Mouse (Mus musculus) gastrocnemius, postnatal 14 days (tissue): ENCODE results near the gene Timm8b. TPM values are rescaled to one million over a fixed set of nuclear protein-coding genes. Genes with fewer than 3 reads are reported as not detected.

Source experiments
- total RNA-seq, 2 experiments: library from RNA; stranded (reverse); gene quantifications; 2 replicates each; pipeline ENCODE4 v1.2.3; 2021

Gene Timm8b
- total RNA-seq, 2 experiments from 2014 or later, result 144 to 150 TPM

Other genes with a start within 250 kb of the Timm8b start
- not detected for gene Plet1, start 109.4 kb upstream of the Timm8b start, total RNA-seq
- 10 to 100 TPM; 10.9 to 11.4 TPM for gene Pts, start 75.2 kb upstream of the Timm8b start, total RNA-seq
- gene Il18, start 49.1 kb upstream of the Timm8b start, total RNA-seq, result under 1 TPM; 0.53 to 0.74 TPM
- under 1 TPM; 0.13 to 0.18 TPM for gene Bco2, start 48.7 kb upstream of the Timm8b start, total RNA-seq
- gene Tex12, start 42.6 kb upstream of the Timm8b start, total RNA-seq, result not detected
- 100 to 1,000 TPM; 334 to 384 TPM for gene Sdhd, start 98 bp upstream of the Timm8b start, total RNA-seq
- under 1 TPM; 0.35 to 0.74 TPM for gene Pih1d2, start 13.4 kb downstream of the Timm8b start, total RNA-seq
- 10 to 100 TPM; 12.8 to 13.0 TPM for gene Nkapd1, start 13.6 kb downstream of the Timm8b start, total RNA-seq
- gene Dlat, start 55.9 kb downstream of the Timm8b start, total RNA-seq, result 100 to 1,000 TPM; 235 to 280 TPM
- gene Dixdc1, start 135.6 kb downstream of the Timm8b start, total RNA-seq, result 1 to 10 TPM; 3.7 to 4.2 TPM
- gene 2310030G06Rik, start 142.6 kb downstream of the Timm8b start, total RNA-seq, result 1 to 10 TPM; 1.7 to 2.5 TPM
- gene Cryab, start 147.4 kb downstream of the Timm8b start, total RNA-seq, result 100 to 1,000 TPM; 804 to 989 TPM
- 100 to 1,000 TPM; 130 to 134 TPM for gene Hspb2, start 148.4 kb downstream of the Timm8b start, total RNA-seq
- 1 to 10 TPM; 3.4 to 4.4 TPM for gene Fdxacb1, start 164.3 kb downstream of the Timm8b start, total RNA-seq
- 1 to 10 TPM; 7.1 to 8.6 TPM for gene Alg9, start 171.1 kb downstream of the Timm8b start, total RNA-seq
- gene 1110032A03Rik, start 171.6 kb downstream of the Timm8b start, total RNA-seq, result 10 to 100 TPM in 1 of 2 experiments, 1 to 10 TPM in 1; 7.9 to 11.9 TPM
- gene Ppp2r1b, start 241.4 kb downstream of the Timm8b start, total RNA-seq, result 1 to 10 TPM; 5.5 to 5.8 TPM